Mouse (Mus musculus) T-cell, adult 2 months (primary cell): ENCODE data around the gene Mrps15.
A peak's percentile ranks its signal among the peaks of the same experiment; 100 is the strongest.

ENCODE experiments used
- DNase-seq: peaks from one replicate; pipeline ENCODE4 v3.0.0; 2022; ENCODE audit warnings: low spot score

Gene Mrps15

GRCm38 (mm10) chr4:126046851-126047585 lies at the start of gene Mrps15:
TSS of gene Mrps15 (plus strand) at chr4:126046925.
- peak; percentile 84 for DNase-seq

DNA sequence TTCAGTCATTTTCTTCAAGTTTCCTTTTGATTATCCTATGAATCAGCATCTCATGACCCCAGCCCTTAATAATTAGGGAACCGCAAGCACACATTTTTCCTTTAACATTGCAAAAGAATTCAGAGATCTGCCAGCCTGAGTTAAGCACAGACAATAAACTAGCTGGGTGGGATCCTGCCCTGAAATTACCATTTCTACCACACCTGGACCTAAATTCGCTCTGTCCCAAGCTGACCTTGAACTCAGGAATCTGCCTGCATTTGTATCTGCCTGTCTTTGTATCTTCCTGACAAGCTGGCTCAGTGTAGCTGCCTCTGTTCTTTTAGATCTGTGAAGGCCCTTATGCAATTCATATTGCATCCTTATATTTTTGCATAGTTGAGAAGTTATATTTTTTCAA lies 48.9 kb upstream of the Mrps15 start:
- DNase-seq: no peak

- DNase-seq: no peak
Observed at GRCm38 (mm10) chr4:126001311-126002199, 45.2 kb upstream of the Mrps15 start.

GRCm38 (mm10) chr4:126017676-126018332 lies 28.9 kb upstream of the Mrps15 start:
- DNase-seq: no peak

DNA sequence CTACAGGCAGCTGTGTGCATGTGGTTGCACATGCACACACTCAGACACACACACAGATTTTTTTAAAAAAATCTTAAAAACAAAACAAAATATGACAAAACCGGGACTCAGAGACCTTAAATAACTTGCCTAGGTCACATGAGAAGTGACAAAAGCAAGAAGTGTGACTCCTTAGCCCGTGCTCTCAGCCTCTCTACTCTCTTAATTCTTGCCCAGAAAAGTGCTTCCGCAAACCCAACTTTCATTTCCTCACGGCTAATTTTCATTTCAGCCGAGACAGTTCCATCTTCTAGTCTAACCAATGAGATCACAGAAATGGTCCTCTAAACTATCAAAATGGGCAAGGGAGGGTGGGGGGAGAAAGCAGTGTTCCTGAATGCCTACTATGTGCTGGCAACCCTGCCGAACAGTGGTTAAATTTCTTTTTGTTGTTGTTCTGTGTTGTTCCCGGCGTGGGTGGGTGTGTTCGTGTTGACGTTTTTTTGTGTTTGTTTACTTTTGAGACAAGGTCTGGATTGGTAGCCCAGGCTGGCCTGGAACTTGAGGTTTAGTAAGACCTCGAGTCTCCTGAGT lies 27.7 kb upstream of the Mrps15 start:
- no peak for DNase-seq

DNA sequence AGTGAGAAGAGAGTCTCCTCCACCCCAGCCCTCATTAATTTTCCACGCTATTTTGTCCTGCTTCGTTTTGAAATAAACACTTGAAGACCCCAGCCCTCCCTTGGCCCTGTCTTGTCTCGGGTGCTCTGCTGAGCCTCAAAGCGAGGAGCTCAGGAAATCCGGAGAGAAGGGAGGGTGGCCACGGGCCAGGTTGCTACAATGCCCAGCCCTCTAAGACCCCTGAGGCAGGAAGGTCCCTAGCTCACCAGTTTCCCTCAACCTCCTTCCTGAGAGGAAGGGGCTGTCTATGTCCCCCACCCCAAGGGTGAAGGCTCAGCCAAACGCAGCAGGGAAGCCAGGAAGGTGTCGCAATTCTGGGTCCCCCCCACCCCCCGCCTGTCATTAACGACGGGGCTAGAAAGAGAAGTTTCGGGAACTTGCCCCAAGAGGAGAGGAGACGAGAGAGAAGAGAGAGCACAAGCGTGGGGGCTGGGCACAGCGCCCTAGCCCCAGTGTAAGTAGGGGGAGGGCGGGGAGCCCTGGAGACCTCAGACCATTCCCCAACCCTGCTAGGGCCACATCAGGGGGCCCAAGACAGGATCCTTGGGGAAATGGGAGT lies 22.3 kb upstream of the Mrps15 start, which contains the start of gene Csf3r:
Csf3r (plus strand) TSS at position 248 of the 598 bp plus-strand sequence.
- DNase-seq: no peak

DNA sequence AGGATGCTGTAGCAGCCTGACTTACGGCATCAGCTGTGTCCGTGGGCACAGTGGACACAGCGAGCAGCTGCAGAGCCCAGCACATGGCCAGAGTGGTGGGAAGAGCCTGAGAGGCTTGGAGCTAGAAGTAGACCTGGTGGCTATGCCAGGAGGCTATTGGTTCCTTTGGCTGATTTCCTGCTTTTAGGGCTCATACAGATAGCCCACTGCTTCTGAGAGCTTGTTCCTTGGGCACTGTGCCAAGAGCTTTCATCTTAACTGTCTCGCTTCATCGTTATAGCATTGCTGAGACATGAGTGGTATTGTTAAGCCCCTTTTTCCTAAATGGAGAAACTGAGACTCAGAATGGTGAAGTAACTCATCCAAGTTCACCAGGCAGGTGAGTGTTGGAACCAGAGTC lies 20.9 kb upstream of the Mrps15 start:
- DNase-seq: no peak

DNA sequence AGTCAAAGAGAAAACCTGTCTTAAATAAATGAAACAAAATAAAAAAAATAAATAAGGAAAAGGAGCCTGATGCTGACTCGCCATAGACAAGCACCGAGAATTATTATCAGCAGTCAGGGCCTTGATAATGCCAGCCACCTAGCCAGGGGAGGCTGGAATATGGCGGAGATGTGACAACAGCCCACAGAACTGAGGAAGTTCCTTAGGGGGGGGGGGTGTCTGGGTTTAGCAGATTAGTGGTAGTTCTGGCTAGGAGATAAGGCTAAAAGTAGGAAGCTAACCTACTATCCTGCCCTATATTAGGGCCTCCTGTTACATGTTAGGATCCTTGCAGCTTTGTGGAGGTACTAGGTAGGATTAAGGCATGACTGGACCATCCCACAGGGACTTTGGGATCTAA lies 18.7 kb upstream of the Mrps15 start:
- DNase-seq: no peak

GRCm38 (mm10) chr4:126029042-126029441 lies 17.7 kb upstream of the Mrps15 start:
- no peak for DNase-seq

DNA sequence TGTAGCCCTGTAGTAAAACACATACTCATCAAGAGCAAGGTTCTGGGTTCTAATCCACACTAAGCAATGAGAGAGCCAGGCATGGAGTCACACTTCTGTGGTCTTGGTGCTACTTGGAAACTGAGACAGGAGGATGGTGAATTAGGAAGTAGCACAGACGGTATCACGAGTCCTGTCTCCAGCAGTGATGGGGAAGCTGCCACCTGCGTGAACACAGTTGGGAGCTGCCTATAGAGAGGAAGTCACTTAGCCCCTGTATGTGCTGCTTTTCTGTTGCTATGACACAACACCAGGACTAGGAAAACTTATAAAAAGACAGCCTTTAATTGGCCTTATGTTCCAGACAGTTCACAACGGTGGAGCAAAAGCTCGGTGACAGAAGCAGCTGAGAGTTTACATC lies 16.0 kb upstream of the Mrps15 start:
- DNase-seq: no peak

GRCm38 (mm10) chr4:126035413-126035812 lies 11.3 kb upstream of the Mrps15 start:
- DNase-seq: no peak

DNA sequence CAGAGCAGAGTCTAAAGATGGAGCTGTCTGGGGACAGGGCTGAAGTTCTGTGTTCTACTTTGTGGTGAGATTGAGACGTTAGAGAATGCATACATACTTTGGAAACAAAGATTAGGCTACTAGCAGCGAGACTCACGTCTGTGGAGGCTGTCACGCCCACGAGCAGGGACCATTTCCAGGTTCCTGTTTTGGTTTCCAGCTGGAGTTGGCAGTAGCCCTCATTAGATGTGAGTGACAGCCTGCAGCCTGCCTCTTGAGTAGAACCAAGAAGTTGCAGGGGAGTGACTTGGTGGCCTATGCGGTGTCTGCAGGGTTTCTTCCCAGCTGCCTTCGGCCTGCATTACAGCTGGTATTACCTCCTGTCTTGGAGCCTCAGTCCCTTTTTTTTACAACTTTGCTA lies 4.9 kb downstream of the Mrps15 start:
- no peak for DNase-seq

GRCm38 (mm10) chr4:126057207-126058133 lies 10.7 kb downstream of the Mrps15 start:
- no peak for DNase-seq

DNA sequence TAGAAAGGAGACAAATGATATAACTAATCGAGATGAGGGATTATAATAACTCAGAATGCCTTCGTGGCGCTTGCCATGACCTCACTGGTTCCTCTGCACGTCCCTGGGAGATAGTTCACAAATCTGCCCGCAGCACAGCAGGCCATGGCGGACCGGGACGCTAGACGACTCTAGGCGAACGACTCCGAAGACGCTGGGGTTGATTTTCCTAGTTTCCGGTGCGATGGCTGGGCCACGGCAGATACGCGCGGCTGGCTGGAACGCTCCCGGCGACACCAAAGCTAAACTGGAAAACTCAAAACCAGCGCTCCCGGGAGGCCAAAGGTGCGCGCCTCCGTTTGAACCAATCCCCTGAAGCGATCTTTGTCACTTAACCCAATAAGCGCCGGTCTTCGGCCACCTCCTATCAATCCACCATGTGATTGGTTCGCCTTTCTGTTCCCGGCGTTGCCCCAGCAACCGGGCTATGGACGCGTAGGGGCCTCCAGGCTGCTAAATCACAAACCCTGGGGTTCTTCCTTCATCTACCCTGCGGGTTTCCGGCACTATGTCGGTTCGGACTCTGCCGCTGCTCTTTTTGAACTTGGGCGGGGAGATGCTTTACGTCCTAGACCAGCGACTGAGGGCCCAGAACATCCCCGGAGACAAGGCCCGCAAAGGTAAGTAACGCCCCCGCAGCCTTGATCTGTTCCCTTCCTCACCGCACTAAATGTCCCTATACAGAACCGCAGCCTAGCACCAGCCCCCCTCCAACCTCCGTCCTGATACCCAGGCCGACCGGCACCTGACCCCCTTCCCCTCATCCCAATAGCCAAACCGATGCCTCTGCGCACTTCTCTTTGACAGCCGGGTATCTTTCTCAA lies 11.6 kb downstream of the Mrps15 start, which contains the start of gene Oscp1:
Oscp1 (plus strand) TSS at position 432 of the 863 bp plus-strand sequence.
- peak; percentile 91 for DNase-seq

GRCm38 (mm10) chr4:126058997-126059362 lies 12.3 kb downstream of the Mrps15 start:
- no peak for DNase-seq

DNA sequence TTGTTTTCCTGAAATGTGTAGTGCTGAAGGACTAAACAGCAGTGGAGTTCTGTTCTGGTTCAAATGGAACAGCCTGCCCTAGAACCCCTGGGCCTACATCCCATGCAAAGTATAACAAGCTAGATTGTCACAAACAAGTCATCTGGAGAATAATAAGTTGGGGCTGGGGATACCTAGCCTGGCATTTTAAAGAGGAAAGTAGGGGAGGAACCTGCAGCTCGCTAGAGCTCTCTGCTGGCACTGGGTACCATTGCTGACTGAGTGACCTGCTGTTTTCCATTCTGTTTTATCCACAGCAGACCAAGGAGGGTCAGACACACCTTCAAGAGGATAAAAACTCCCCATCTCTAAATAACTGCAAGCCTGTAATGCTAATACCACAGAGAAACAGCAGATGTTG lies 16.1 kb downstream of the Mrps15 start:
- DNase-seq: peak; percentile 4

GRCm38 (mm10) chr4:126065241-126065640 lies 18.5 kb downstream of the Mrps15 start:
- DNase-seq: no peak

DNA sequence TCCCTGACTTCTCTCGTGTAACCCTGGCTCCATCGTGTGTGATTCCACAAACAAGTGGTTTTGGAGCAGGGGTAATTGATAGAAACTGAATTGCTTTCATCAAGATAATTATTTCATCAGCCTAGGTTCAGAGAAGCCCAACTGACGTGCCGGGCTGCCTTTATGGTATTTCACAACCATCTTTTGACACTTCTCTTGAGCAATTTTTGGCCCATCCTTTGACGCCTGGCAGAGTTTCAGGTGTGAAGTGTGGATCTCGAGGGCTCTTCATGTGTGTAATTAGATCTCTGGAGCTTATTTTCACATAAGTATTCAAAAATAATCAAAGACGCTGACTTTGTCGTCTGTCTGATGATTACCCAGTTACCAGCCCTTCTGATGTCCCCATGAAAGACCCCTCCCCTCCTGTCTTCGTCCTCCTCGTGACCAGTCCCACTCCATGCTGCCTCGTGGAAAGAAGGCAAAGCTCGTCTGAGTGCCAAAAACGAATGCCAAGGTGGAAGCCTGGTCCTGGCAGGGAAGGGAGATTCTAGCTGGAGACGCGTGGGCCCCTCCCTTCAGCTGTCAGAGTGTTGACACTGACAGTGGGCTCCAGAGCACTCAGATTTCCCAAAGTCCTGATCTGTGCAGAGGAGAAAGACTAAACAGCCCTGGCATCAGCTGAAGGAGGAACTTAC lies 20.8 kb downstream of the Mrps15 start:
- no peak for DNase-seq

- DNase-seq: no peak
Observed at GRCm38 (mm10) chr4:126068842-126069241, 22.1 kb downstream of the Mrps15 start.
